Mouse (Mus musculus) CH12.LX (cell line): ENCODE data around the gene Tle3.

Source experiments
- BHLHE40 ChIP-seq: IDR thresholded peaks from 2 replicates; pipeline ENCODE4 v1.6.1; 2011; ENCODE audit warnings: mild to moderate bottlenecking, low read depth, low read length, improper control_type of control experiment
- CTCF ChIP-seq, 2 experiments: IDR thresholded peaks in 1 of 2; conservative IDR thresholded peaks in 1 of 2; 2 replicates each; pipeline ENCODE4 v1.5.1; 2011 to 2012; ENCODE audit warnings: low read depth in 2 of 2, low read length in 2 of 2, improper control_type of control experiment in 1 of 2, inconsistent platforms in 1 of 2, mild to moderate bottlenecking in 1 of 2, moderate library complexity in 1 of 2
- ELF1 ChIP-seq: IDR thresholded peaks from 2 replicates; pipeline ENCODE4 v1.6.1; 2014; ENCODE audit warnings: low read depth, mild to moderate bottlenecking, inconsistent platforms, low read length, improper control_type of control experiment
- EP300 ChIP-seq: IDR thresholded peaks from 2 replicates; pipeline ENCODE4 v1.6.1; 2011; ENCODE audit warnings: low read length, improper control_type of control experiment
- JUN ChIP-seq: IDR thresholded peaks from 2 replicates; pipeline ENCODE4 v1.6.1; 2011; ENCODE audit warnings: low read depth, mild to moderate bottlenecking, low read length, improper control_type of control experiment, moderate library complexity; ENCODE audit not compliant: insufficient read depth
- MAX ChIP-seq: IDR thresholded peaks from 2 replicates; pipeline ENCODE4 v1.6.1; 2011; ENCODE audit warnings: low read length, improper control_type of control experiment
- MAZ ChIP-seq: IDR thresholded peaks from 2 replicates; pipeline ENCODE4 v1.6.1; 2012; ENCODE audit warnings: low read depth, mild to moderate bottlenecking, inconsistent platforms, low read length, improper control_type of control experiment, moderate library complexity
- MXI1 ChIP-seq: IDR thresholded peaks from 2 replicates; pipeline ENCODE4 v1.6.1; 2011; ENCODE audit warnings: mild to moderate bottlenecking, low read depth, low read length, improper control_type of control experiment
- POLR2A ChIP-seq: IDR thresholded peaks from 2 replicates; pipeline ENCODE4 v1.6.1; 2011; ENCODE audit warnings: low read depth, mild to moderate bottlenecking, improper control_type of control experiment, low read length
- POLR2AphosphoS2 ChIP-seq: IDR thresholded peaks from 2 replicates; pipeline ENCODE4 v1.6.1; 2011; ENCODE audit warnings: low read depth, low read length, improper control_type of control experiment
- TBP ChIP-seq: conservative IDR thresholded peaks from 2 replicates; pipeline ENCODE4 v1.6.1; 2011; ENCODE audit warnings: low read depth, low read length, improper control_type of control experiment
- TCF12 ChIP-seq: IDR thresholded peaks from 2 replicates; pipeline ENCODE4 v1.6.1; 2014; ENCODE audit warnings: low read depth, mild to moderate bottlenecking, inconsistent platforms, low read length, improper control_type of control experiment

- TF ChIP-seq TCF12 (no peak), CTCF (conservative IDR thresholded peaks at IDR 0.05 in 1 of 2, IDR thresholded peaks at IDR 0.05 in 1 of 2; ENCODE audit: low read depth in 2 of 2, low read length in 2 of 2) (no peak), MAZ (no peak), MXI1 (no peak), TBP (no peak), POLR2A (no peak), BHLHE40 (no peak), EP300 (no peak), POLR2AphosphoS2 (no peak), JUN (no peak), ELF1 (no peak), MAX (no peak)
Measured at GRCm38 (mm10) chr9:61402716-61403115, 30.6 kb downstream of the Tle3 start.
